Mouse (Mus musculus) liver, embryonic 14.5 days (tissue): Measurements from ENCODE around the gene Lat. TPM values are rescaled to one million over a fixed set of nuclear protein-coding genes. Genes with fewer than 3 reads are reported as not detected.
"Not testable (repeated sequence)": the region's sequence is repeated elsewhere in the genome, so short reads cannot be mapped to it uniquely, and the experiment has no call there.

ENCODE experiments used
- ATAC-seq: fragments of 200-750 bp; cut with Nextera tagmentation; 2 replicates; pipeline ENCODE4 v1.8.0; 2017; ENCODE audit warnings: moderate number of reproducible peaks, mild to moderate bottlenecking, moderate library complexity; ENCODE audit not compliant: insufficient read depth
- DNase-seq, 3 experiments: peaks; one replicate each; pipeline ENCODE4 v3.0.0-alpha.2; 2012 to 2013; ENCODE audit warnings: low read depth in 3 of 3, low spot score in 3 of 3
- H3K27ac ChIP-seq: fragments of 300-500 bp; sonication (generic); 2 replicates; pipeline ENCODE4 v1.5.1; 2014; ENCODE audit warnings: moderate library complexity, mild to moderate bottlenecking, control low read depth, inconsistent platforms
- H3K27me3 ChIP-seq: fragments of 300-500 bp; sonication (generic); 2 replicates; pipeline ENCODE4 v1.6.1; 2014; ENCODE audit warnings: mild to moderate bottlenecking, low read length, moderate library complexity; ENCODE audit not compliant: control insufficient read depth, insufficient read depth
- H3K36me3 ChIP-seq: fragments of 300-500 bp; sonication (generic); replicated peaks from 2 replicates; pipeline ENCODE4 v1.6.1; 2014; ENCODE audit warnings: low read depth; ENCODE audit not compliant: control insufficient read depth, insufficient read depth
- H3K4me1 ChIP-seq, 2 experiments: fragments of 200-500 bp in 1 of 2; fragments of 300-500 bp in 1 of 2; sonication (generic) in 1 of 2; replicated peaks; 2 replicates each; pipeline ENCODE4 v1.6.1; 2012 to 2014; ENCODE audit warnings: antibody characterized with exemption in 1 of 2, inconsistent platforms in 1 of 2, low read length in 1 of 2; ENCODE audit not compliant: control insufficient read depth in 2 of 2, insufficient read depth in 2 of 2
- H3K4me2 ChIP-seq: fragments of 300-500 bp; sonication (generic); 2 replicates; pipeline ENCODE4 v1.6.1; 2014; ENCODE audit warnings: low read depth, mild to moderate bottlenecking, control low read depth, moderate library complexity
- H3K4me3 ChIP-seq, 2 experiments: fragments of 200-500 bp in 1 of 2; fragments of 300-500 bp in 1 of 2; sonication (generic) in 1 of 2; 2 replicates each; pipeline ENCODE4 v1.5.1; 2012 to 2014; ENCODE audit warnings: low read depth in 2 of 2, low read length in 2 of 2, mild to moderate bottlenecking in 2 of 2, control low read depth in 1 of 2, inconsistent platforms in 1 of 2, moderate library complexity in 1 of 2; ENCODE audit not compliant: insufficient read depth in 1 of 2
- H3K9ac ChIP-seq: fragments of 300-500 bp; sonication (generic); replicated peaks from 2 replicates; pipeline ENCODE4 v1.6.1; 2014; ENCODE audit warnings: mild to moderate bottlenecking, control low read depth, moderate library complexity
- H3K9me3 ChIP-seq: fragments of 300-500 bp; sonication (generic); 2 replicates; pipeline ENCODE4 v1.6.1; 2016; ENCODE audit warnings: low read length, mixed read lengths; ENCODE audit not compliant: control insufficient read depth
- CTCF ChIP-seq: IDR thresholded peaks from 2 replicates; pipeline ENCODE4 v1.5.1; 2016; ENCODE audit warnings: antibody characterized with exemption, low read depth, control low read depth
- EP300 ChIP-seq: IDR thresholded peaks from 2 replicates; pipeline ENCODE4 v1.6.1; 2016; ENCODE audit warnings: antibody characterized with exemption, low read depth
- WGBS: fragments of 180-500 bp; shearing (Covaris S2); extraction: QIAGEN DNeasy Blood & Tissue Kit; methylation state at CpG from one replicate; pipeline ENCODE4 v1.1.7; 2014; ENCODE audit not compliant: insufficient replicate concordance; 5-methylcytosine and 5-hydroxymethylcytosine counted together
- polyA plus RNA-seq, 2 experiments: library from polyadenylated mRNA; depleted of rRNA in 1 of 2; stranded (reverse) in 1 of 2; unstranded in 1 of 2; fragments of >200 nt; fragmentation: Nextera tagmentation in 1 of 2; extraction: Ambion mirVana in 1 of 2; gene quantifications; 2 replicates each; pipeline versions ENCODE4 v1.2.1 to v1.2.3; 2012 to 2014

The Lat gene
- polyA plus RNA-seq, 2 experiments: 7.3 to 7.6 TPM

GRCm38 (mm10) chr7:126397822-126398221 lies 28.5 kb upstream of the Lat start:
- no peaks in the 10 kb centered on the region for H3K9me3 ChIP-seq
- no peaks in the 10 kb centered on the region for H3K36me3 ChIP-seq
- peaks cover 15 to 17% of the 10 kb centered on the region in 2 experiments for H3K4me1 ChIP-seq
- ATAC-seq: no peak
- no peak overlapping the region for H3K27ac ChIP-seq
- H3K9ac ChIP-seq: no peak overlapping the region
- no peaks in the 10 kb centered on the region for H3K27me3 ChIP-seq
- WGBS: 13% methylated on average over 4 of the region's 4 CpGs
- TF ChIP-seq EP300 (no peak), CTCF (no peak)
- no peak overlapping the region for H3K4me2 ChIP-seq
- DNase-seq: no peak
- H3K4me3 ChIP-seq: no peak overlapping the region

GRCm38 (mm10) chr7:126397221-126397620 lies 27.9 kb upstream of the Lat start:
- Histone ChIP-seq H3K4me1 (peaks cover 15 to 17% of the 10 kb centered on the region in 2 experiments), H3K9ac (peak overlapping the region; percentile 50), H3K4me2 (peak overlapping the region; percentile 74), H3K4me3 (peak overlapping the region; percentile 41 to 95), H3K27me3 (no peaks in the 10 kb centered on the region), H3K27ac (peak overlapping the region; percentile 45), H3K9me3 (no peaks in the 10 kb centered on the region), H3K36me3 (no peaks in the 10 kb centered on the region)
- TF ChIP-seq CTCF: no peak
- TF ChIP-seq EP300: peak; percentile 40; the same call in 1 of the 2 replicates
- DNase-seq (peak; percentile 37 to 47 (median 41)), ATAC-seq (peak; percentile 51; the same call in 1 of the 2 replicates)
- WGBS: 12% methylated on average over 6 of the region's 6 CpGs

DNA sequence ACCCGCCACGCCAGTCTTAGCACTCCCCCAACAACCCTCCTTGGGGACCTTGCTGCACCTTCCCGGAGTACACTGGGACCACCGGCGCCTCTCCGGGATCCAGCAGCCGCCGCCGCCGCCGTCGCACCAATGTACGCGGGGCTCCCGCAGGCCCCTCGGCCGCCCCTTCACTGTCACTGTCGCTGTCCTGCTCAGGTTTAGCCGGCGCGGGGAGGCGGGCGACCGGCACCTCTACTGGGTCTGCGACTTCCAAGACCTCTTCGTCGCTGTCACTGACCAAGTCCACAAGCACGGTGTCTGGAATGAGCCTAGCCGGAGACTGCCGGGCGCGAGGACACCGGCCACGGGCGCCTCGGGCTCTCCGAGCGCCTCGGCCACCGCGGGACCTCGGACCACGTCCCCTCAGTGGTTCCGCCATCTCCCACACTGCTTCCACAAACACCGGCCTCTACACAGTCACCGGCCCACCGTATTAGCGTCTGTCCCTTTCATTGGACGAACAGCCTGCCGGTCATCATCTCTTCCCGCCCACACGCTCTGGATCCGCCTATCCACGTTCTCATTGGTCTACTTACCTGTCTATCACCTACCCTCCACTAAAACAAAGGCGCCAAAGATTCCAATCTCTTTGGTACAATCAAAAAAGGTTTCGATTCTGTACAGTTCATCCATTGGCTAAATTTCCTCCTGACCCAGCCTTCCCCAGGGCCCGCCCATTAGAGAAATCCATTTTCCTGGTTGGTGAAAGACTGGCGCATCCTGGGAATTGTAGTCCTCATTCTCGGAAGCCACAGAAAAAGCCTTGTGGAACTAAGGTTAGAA lies 27.1 kb upstream of the Lat start, which contains the start of gene Nfatc2ip:
Gene Nfatc2ip (minus strand): TSS at position 440 of the 822 bp plus-strand sequence.
- TF ChIP-seq CTCF: no peak
- TF ChIP-seq EP300: no peak

GRCm38 (mm10) chr7:126392086-126392884 lies 22.9 kb upstream of the Lat start:
- not testable (repeated sequence) for H3K4me2 ChIP-seq, H3K9ac ChIP-seq, H3K4me1 ChIP-seq, H3K4me3 ChIP-seq, H3K9me3 ChIP-seq, H3K27ac ChIP-seq, ATAC-seq, DNase-seq, H3K27me3 ChIP-seq
- H3K36me3 ChIP-seq: peaks cover 22% of the 10 kb centered on the region
- 78% methylated on average over 7 of the region's 7 CpGs for WGBS

More for the DNA sequence above, 27.1 kb upstream of the Lat start, which contains the start of gene Nfatc2ip:
- no peaks in the 10 kb centered on the region for H3K9me3 ChIP-seq
- H3K9ac ChIP-seq: peak within 1 kb of the TSS; percentile 91
- H3K27me3 ChIP-seq: no peaks in the 10 kb centered on the region
- H3K4me3 ChIP-seq: peak within 1 kb of the TSS; percentile 68 to 95
- peaks cover 15 to 17% of the 10 kb centered on the region in 2 experiments for H3K4me1 ChIP-seq
- H3K4me2 ChIP-seq: peak within 1 kb of the TSS; percentile 81
- DNase-seq (peak; percentile 97 to 98 (median 98)), ATAC-seq (peak; percentile 98)
- H3K36me3 ChIP-seq: no peaks in the 10 kb centered on the region
- WGBS: under 1% methylated on average over 59 of the region's 59 CpGs
- peak within 1 kb of the TSS; percentile 50 for H3K27ac ChIP-seq

- Histone ChIP-seq H3K4me3 (no peak overlapping the region), H3K9me3 (no peaks in the 10 kb centered on the region), H3K9ac (no peak overlapping the region), H3K4me1 (no peaks in the 10 kb centered on the region), H3K36me3 (peaks cover 25% of the 10 kb centered on the region), H3K27ac (no peak overlapping the region), H3K4me2 (no peak overlapping the region), H3K27me3 (no peaks in the 10 kb centered on the region)
- TF ChIP-seq CTCF: no peak
- no peak for TF ChIP-seq EP300
- DNase-seq: no peak
- ATAC-seq: no peak
- 76% methylated on average over 1 of the region's 1 CpGs for WGBS
Observed at GRCm38 (mm10) chr7:126388185-126388584, 18.8 kb upstream of the Lat start.
